Mouse (Mus musculus): ENCODE data around the gene Sds. TPM values are rescaled to one million over a fixed set of nuclear protein-coding genes. Genes with fewer than 3 reads are reported as not detected.
"Not testable (repeated sequence)": the region's sequence is repeated elsewhere in the genome, so short reads cannot be mapped to it uniquely, and the experiment has no call there.

The Sds gene
- total RNA-seq, 2 experiments from 2014 or later = not detected

- intact Hi-C loops (cut with DNase I) = no loop called here
- DNase-seq = no peak
Observed at GRCm38 (mm10) chr5:120481205-120481604, 4.9 kb downstream of the Sds start.

- DNase-seq = no peak
- intact Hi-C loops (cut with DNase I) = no loop called here
Observed at GRCm38 (mm10) chr5:120483399-120483798, 7.1 kb downstream of the Sds start.

GRCm38 (mm10) chr5:120487844-120488243 is 11.5 kb downstream of the Sds start:
- intact Hi-C loops (cut with DNase I) = no loop called here
- DNase-seq = no peak

- DNase-seq = peak; percentile 56 to 61
- intact Hi-C loops (cut with DNase I) = no loop called here
Observed at GRCm38 (mm10) chr5:120490679-120491192, 14.4 kb downstream of the Sds start.

- intact Hi-C loops (cut with DNase I) = no loop called here
- no peak for DNase-seq
Observed at GRCm38 (mm10) chr5:120492437-120492836, 16.1 kb downstream of the Sds start.

- no peak for DNase-seq
- intact Hi-C loops (cut with DNase I) = no loop called here
Observed at GRCm38 (mm10) chr5:120493440-120493839, 17.1 kb downstream of the Sds start.

- intact Hi-C loops (cut with DNase I) = no loop called here
- DNase-seq = no peak
Observed at GRCm38 (mm10) chr5:120493873-120494395, 17.6 kb downstream of the Sds start.

- intact Hi-C loops (cut with DNase I) = no loop called here
- peak in 1 of 2 experiments; percentile 50 for DNase-seq
Observed at GRCm38 (mm10) chr5:120495064-120495702, 18.9 kb downstream of the Sds start.

GRCm38 (mm10) chr5:120495703-120496226 is 19.4 kb downstream of the Sds start:
- DNase-seq = no peak
- intact Hi-C loops (cut with DNase I) = no loop called here

GRCm38 (mm10) chr5:120497071-120497470 is 20.7 kb downstream of the Sds start:
- intact Hi-C loops (cut with DNase I) = no loop called here
- no peak for DNase-seq

- intact Hi-C loops (cut with DNase I) = no loop called here
- DNase-seq = no peak
Observed at GRCm38 (mm10) chr5:120499202-120499601, 22.9 kb downstream of the Sds start.

GRCm38 (mm10) chr5:120500609-120501008 is 24.3 kb downstream of the Sds start:
- intact Hi-C loops (cut with DNase I); DNase-seq: not testable (repeated sequence)

- intact Hi-C loops (cut with DNase I) = no loop called here
- DNase-seq = no peak
Observed at GRCm38 (mm10) chr5:120502147-120502621, 25.9 kb downstream of the Sds start.

- intact Hi-C loops (cut with DNase I) = no loop called here
- DNase-seq = no peak
Observed at GRCm38 (mm10) chr5:120502675-120503143, 26.4 kb downstream of the Sds start.

GRCm38 (mm10) chr5:120503144-120503795 is 26.9 kb downstream of the Sds start, which contains the start of gene Plbd2:
Gene Plbd2, minus strand, starts transcription at chr5:120503625.
- intact Hi-C loops (cut with DNase I) = no loop called here
- DNase-seq = peak; percentile 84 to 88

- peak; percentile 84 to 88 for DNase-seq
- intact Hi-C loops (cut with DNase I) = loop anchor here (1.0 to 5.0 kb wide), 3 partner anchors 82 to 167 kb away; partner anchors contain the start of genes Iqcd and Tpcn1
Observed at GRCm38 (mm10) chr5:120505368-120505767, 29.0 kb downstream of the Sds start.

- DNase-seq = no peak
- intact Hi-C loops (cut with DNase I) = loop anchor here (1.0 to 5.0 kb wide), 3 partner anchors 82 to 167 kb away; partner anchors contain the start of genes Iqcd and Tpcn1
Observed at GRCm38 (mm10) chr5:120505781-120506180, 29.5 kb downstream of the Sds start.

- no peak for DNase-seq
- intact Hi-C loops (cut with DNase I) = loop anchor here (5.0 kb wide), 2 partner anchors 81 to 166 kb away; partner anchors contain the start of genes Iqcd and Tpcn1
Observed at GRCm38 (mm10) chr5:120506490-120506889, 30.2 kb downstream of the Sds start.

GRCm38 (mm10) chr5:120507311-120507710 is 31.0 kb downstream of the Sds start:
- no peak for DNase-seq
- intact Hi-C loops (cut with DNase I) = loop anchor here (5.0 kb wide), 2 partner anchors 80 to 165 kb away; partner anchors contain the start of genes Iqcd and Tpcn1

GRCm38 (mm10) chr5:120510982-120511642 is 34.8 kb downstream of the Sds start, which contains the start of gene Slc8b1:
Gene Slc8b1, plus strand, starts transcription at chr5:120511168.
- intact Hi-C loops (cut with DNase I) = no loop called here
- peak; percentile 96 to 98 for DNase-seq

All from heart, postnatal 10 days (tissue).